Mouse (Mus musculus) forebrain, embryonic 14.5 days (tissue): Measurements from ENCODE around the gene Podnl1. TPM values are rescaled to one million over a fixed set of nuclear protein-coding genes. Genes with fewer than 3 reads are reported as not detected.

Source experiments
- ATAC-seq: fragments of 200-750 bp; cut with Nextera tagmentation; 2 replicates; pipeline ENCODE4 v1.8.0; 2017; ENCODE audit warnings: mild to moderate bottlenecking, moderate library complexity
- DNase-seq: peaks from one replicate; pipeline ENCODE4 v3.0.0-alpha.2; 2015; ENCODE audit warnings: low spot score
- H3K27ac ChIP-seq: fragments of 300-500 bp; sonication (generic); 2 replicates; pipeline ENCODE4 v1.5.1; 2014; ENCODE audit warnings: low read depth, mild to moderate bottlenecking, control low read depth, low read length, moderate library complexity
- H3K27me3 ChIP-seq: fragments of 300-500 bp; sonication (generic); replicated peaks from 2 replicates; pipeline ENCODE4 v1.6.1; 2014; ENCODE audit warnings: low read length, control low read depth, mixed read lengths; ENCODE audit not compliant: control insufficient read depth, insufficient read depth
- H3K36me3 ChIP-seq: fragments of 300-500 bp; sonication (generic); 2 replicates; pipeline ENCODE4 v1.6.1; 2014; ENCODE audit warnings: low read length, control low read depth; ENCODE audit not compliant: control insufficient read depth, insufficient read depth
- H3K4me1 ChIP-seq: fragments of 300-500 bp; sonication (generic); 2 replicates; pipeline ENCODE4 v1.6.1; 2014; ENCODE audit warnings: antibody characterized with exemption, low read length, control low read depth; ENCODE audit not compliant: control insufficient read depth, insufficient read depth
- H3K4me2 ChIP-seq: fragments of 300-500 bp; sonication (generic); 2 replicates; pipeline ENCODE4 v1.6.1; 2014; ENCODE audit warnings: mild to moderate bottlenecking, control low read depth, low read length
- H3K4me3 ChIP-seq: fragments of 300-500 bp; sonication (generic); 2 replicates; pipeline ENCODE4 v1.5.1; 2014; ENCODE audit warnings: low read depth, low read length, control low read depth
- H3K9ac ChIP-seq: fragments of 300-500 bp; sonication (generic); 2 replicates; pipeline ENCODE4 v1.6.1; 2014; ENCODE audit warnings: mild to moderate bottlenecking, low read length, control low read depth, moderate library complexity
- H3K9me3 ChIP-seq: fragments of 300-500 bp; sonication (generic); replicated peaks from 2 replicates; pipeline ENCODE4 v1.6.1; 2016; ENCODE audit warnings: low read length, control low read depth, mixed read lengths; ENCODE audit not compliant: control insufficient read depth
- WGBS: fragments of 180-500 bp; shearing (Covaris S2); extraction: QIAGEN DNeasy Blood & Tissue Kit; methylation state at CpG from one replicate; pipeline ENCODE4 v1.1.7; 2014; 5-methylcytosine and 5-hydroxymethylcytosine counted together
- microRNA counts: library from miRNA; unstranded; fragments of <30 nt; microRNA quantifications from one replicate; lab custom pipeline; 2016
- microRNA-seq: library from miRNA; unstranded; fragments of <30 nt; microRNA quantifications from one replicate; pipeline ENCODE4, GENCODE M21; 2016
- polyA plus RNA-seq: library from polyadenylated mRNA; unstranded; fragments of >200 nt; fragmentation: Nextera tagmentation; extraction: Ambion mirVana; gene quantifications from 2 replicates; pipeline ENCODE4 v1.2.1, GENCODE M21; 2014

The Podnl1 gene
- polyA plus RNA-seq, 1 experiment from 2014 or later, result 0.23 TPM

GRCm38 (mm10) chr8:84173861-84174260 is 48.1 kb downstream of the Podnl1 start:
- Histone ChIP-seq H3K27ac (no peak overlapping the region), H3K4me1 (no peaks in the 10 kb centered on the region), H3K36me3 (peaks cover 59% of the 10 kb centered on the region), H3K27me3 (no peaks in the 10 kb centered on the region), H3K9ac (no peak overlapping the region), H3K4me3 (no peak overlapping the region), H3K9me3 (no peaks in the 10 kb centered on the region), H3K4me2 (no peak overlapping the region)
- 81% methylated on average over 6 of the region's 6 CpGs for WGBS
- DNase-seq, result no peak
- no peak for ATAC-seq

DNA sequence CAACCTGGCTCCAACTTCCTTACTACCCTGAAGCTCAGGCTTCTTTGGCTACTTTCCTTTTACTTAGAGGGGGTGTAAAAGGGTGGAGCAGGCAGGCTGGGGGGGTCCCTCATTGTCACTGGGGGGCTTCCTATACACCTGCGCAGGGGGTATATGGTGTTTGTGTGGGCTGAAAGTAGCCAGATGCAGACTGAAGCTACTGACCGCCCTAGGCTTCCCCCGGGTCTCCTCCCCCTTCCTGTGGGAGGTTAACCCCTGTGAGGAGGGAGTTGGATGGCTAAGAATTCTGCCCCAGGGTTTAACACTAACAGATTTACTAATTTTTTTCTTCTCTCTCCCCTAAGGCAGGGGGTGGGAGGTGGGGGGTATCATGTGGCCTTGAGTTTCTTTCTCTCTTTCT is 50.8 kb downstream of the Podnl1 start:
- H3K27ac ChIP-seq, result no peak overlapping the region
- 50% methylated on average over 3 of the region's 3 CpGs for WGBS
- H3K36me3 ChIP-seq, result peaks cover 53% of the 10 kb centered on the region
- no peak for ATAC-seq
- no peak for DNase-seq
- H3K27me3 ChIP-seq, result no peaks in the 10 kb centered on the region
- no peak overlapping the region for H3K4me2 ChIP-seq
- H3K4me3 ChIP-seq, result no peak overlapping the region
- no peak overlapping the region for H3K9ac ChIP-seq
- no peaks in the 10 kb centered on the region for H3K9me3 ChIP-seq
- peaks cover 24% of the 10 kb centered on the region for H3K4me1 ChIP-seq

DNA sequence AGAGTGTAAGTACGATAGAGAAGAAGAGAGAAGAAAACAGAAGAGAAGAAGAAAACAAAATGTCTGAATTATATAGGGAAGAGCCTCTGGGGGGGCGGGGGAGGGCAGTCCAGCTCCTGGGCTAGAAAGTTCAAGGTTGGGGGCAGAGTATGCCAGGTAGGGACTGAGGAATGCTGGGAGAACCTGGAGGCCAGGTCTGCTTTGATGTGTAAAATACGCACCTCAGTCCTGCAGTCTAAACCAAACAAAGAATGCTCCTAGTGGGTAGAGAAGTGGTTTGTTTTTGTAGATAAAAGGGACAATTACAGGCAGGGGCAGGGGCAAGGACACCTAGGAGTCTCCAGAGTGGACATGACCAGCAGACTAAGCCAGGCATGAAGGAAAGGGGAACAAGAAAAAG is 51.6 kb downstream of the Podnl1 start:
- ATAC-seq (no peak), DNase-seq (no peak)
- Histone ChIP-seq H3K4me1 (peaks cover 26% of the 10 kb centered on the region), H3K9me3 (no peaks in the 10 kb centered on the region), H3K27me3 (no peaks in the 10 kb centered on the region), H3K4me2 (no peak overlapping the region), H3K36me3 (peaks cover 45% of the 10 kb centered on the region), H3K4me3 (no peak overlapping the region), H3K27ac (no peak overlapping the region), H3K9ac (no peak overlapping the region)
- 89% methylated on average over 3 of the region's 3 CpGs for WGBS

DNA sequence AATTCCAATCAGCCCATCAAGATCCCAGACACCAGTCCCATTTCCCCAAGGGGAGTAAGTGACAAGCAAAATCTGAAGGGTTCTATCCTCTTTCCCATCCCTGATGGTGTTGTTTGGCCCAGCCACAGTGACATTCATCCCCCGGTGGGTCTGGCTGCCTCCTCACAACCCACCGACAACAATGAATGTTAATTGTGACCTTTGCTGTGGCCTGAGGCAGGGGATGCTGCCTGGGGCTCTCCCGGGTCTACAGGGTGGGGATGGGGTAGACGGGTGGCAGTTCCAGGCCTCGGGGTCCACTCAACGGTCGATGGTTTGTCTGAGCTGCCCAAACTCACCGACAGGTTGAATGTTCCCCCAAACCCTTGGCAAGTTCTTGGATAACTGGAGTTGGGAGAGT is 52.8 kb downstream of the Podnl1 start:
- 88% methylated on average over 8 of the region's 8 CpGs for WGBS

DNA sequence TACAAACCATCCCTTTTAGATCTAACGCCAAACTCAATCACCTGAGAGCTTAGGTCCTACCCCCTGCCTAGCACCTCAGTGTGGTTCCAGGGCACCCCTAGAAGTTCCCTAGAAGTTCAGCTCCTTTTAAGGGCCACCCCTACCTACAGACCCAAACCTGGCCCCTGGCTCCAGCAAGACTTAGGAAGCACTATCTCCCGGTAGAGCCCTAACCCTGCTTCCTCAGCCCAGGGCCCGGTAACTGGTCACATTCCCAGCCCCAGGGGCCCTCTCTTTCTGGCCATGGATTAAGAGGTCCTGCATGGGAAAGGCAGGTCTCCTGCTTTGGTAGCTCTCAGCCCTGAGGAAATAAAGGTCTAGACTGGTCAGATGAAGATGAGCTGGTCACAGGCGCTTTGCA is 54.2 kb downstream of the Podnl1 start:
- Histone ChIP-seq H3K9me3 (no peaks in the 10 kb centered on the region), H3K27ac (peak overlapping the region; percentile 89), H3K9ac (peak overlapping the region; percentile 79), H3K36me3 (peaks cover 26% of the 10 kb centered on the region), H3K27me3 (no peaks in the 10 kb centered on the region), H3K4me2 (peak overlapping the region; percentile 75), H3K4me3 (peak overlapping the region; percentile 33), H3K4me1 (peaks cover 34% of the 10 kb centered on the region)
- WGBS, result 5% methylated on average over 4 of the region's 4 CpGs
- DNase-seq (no peak), ATAC-seq (peak; percentile 7; the same call in 1 of the 2 replicates)

More for the DNA sequence above, 52.8 kb downstream of the Podnl1 start:
- Histone ChIP-seq H3K9ac (peak overlapping the region; percentile 79; the same call in 1 of the 2 replicates), H3K9me3 (no peaks in the 10 kb centered on the region), H3K27ac (no peak overlapping the region), H3K4me1 (peaks cover 32% of the 10 kb centered on the region), H3K27me3 (no peaks in the 10 kb centered on the region), H3K4me2 (no peak overlapping the region), H3K4me3 (no peak overlapping the region), H3K36me3 (peaks cover 33% of the 10 kb centered on the region)
- DNase-seq (no peak), ATAC-seq (no peak)

GRCm38 (mm10) chr8:84180530-84181190 is 54.9 kb downstream of the Podnl1 start:
- Histone ChIP-seq H3K27me3 (no peaks in the 10 kb centered on the region), H3K36me3 (peaks cover 19% of the 10 kb centered on the region), H3K4me3 (peak overlapping the region; percentile 33), H3K9me3 (no peaks in the 10 kb centered on the region), H3K9ac (peak overlapping the region; percentile 79), H3K4me2 (peak overlapping the region; percentile 75), H3K27ac (peak overlapping the region; percentile 89), H3K4me1 (peaks cover 34% of the 10 kb centered on the region)
- DNase-seq, result peak; percentile 84
- WGBS, result under 1% methylated on average over 16 of the region's 16 CpGs
- ATAC-seq, result peak; percentile 79

MicroRNAs within 50 kb of the gene (microRNA counts, 519-probe panel; counts per million panel counts)
- 4,104 counts per million, percentile 47 among the panel's probes with 10 or more counts for microRNA mmu-miR-181c (lab: Ali Mortazavi, UCI)
- microRNA mmu-miR-709 (lab: Ali Mortazavi, UCI), result 3,679 counts per million, percentile 38 among the panel's probes with 10 or more counts

Small RNAs within 50 kb of the gene (microRNA-seq; reads per million reads assigned to microRNA genes)
- gene Gm25110 (not detected), gene Mir181c (16,601 reads per million, percentile 98 among the genes with 10 or more reads in this experiment), gene Mir181d (6,239 reads per million, percentile 94 among the genes with 10 or more reads in this experiment), gene Mir709 (not detected)

Other genes starting within 250 kb of the Podnl1 start
- 44.4 and 50.9 TPM in 2 replicates for gene Adgrl1, start 225.9 kb upstream of the Podnl1 start, polyA plus RNA-seq
- 0.61 and 0.93 TPM in 2 replicates for gene Gm10644, start 170.8 kb upstream of the Podnl1 start, polyA plus RNA-seq
- gene Asf1b, start 170.5 kb upstream of the Podnl1 start, polyA plus RNA-seq, result 23.8 and 31.6 TPM in 2 replicates
- 117 and 132 TPM in 2 replicates for gene Prkaca, start 153.0 kb upstream of the Podnl1 start, polyA plus RNA-seq
- gene Samd1, start 128.3 kb upstream of the Podnl1 start, polyA plus RNA-seq, result 12.9 and 14.4 TPM in 2 replicates
- 0.77 and 1.3 TPM in 2 replicates for gene 1700067K01Rik, start 124.5 kb upstream of the Podnl1 start, polyA plus RNA-seq
- gene 2210011C24Rik, start 113.8 kb upstream of the Podnl1 start, polyA plus RNA-seq, result not detected in 2 replicates
- 0.33 and 0.53 TPM in 2 replicates for gene Palm3, start 104.5 kb upstream of the Podnl1 start, polyA plus RNA-seq
- 0.19 and 0.70 TPM in 2 replicates for gene Il27ra, start 83.4 kb upstream of the Podnl1 start, polyA plus RNA-seq
- not detected in 2 replicates for gene Rln3, start 81.0 kb upstream of the Podnl1 start, polyA plus RNA-seq
- 1.3 and 1.5 TPM in 2 replicates for gene Gm10643, start 60.9 kb upstream of the Podnl1 start, polyA plus RNA-seq
- 6.8 and 8.7 TPM in 2 replicates for gene Rfx1, start 59.2 kb upstream of the Podnl1 start, polyA plus RNA-seq
- 15.8 and 17.8 TPM in 2 replicates for gene Dcaf15, start 21.2 kb upstream of the Podnl1 start, polyA plus RNA-seq
- gene Cc2d1a, start 21.9 kb downstream of the Podnl1 start, polyA plus RNA-seq, result 14.7 and 21.7 TPM in 2 replicates
- gene 4930432K21Rik, start 22.0 kb downstream of the Podnl1 start, polyA plus RNA-seq, result 1.7 and 2.3 TPM in 2 replicates
- gene Nanos3, start 59.2 kb downstream of the Podnl1 start, polyA plus RNA-seq, result 4.5 and 8.3 TPM in 2 replicates
- 22.6 and 26.9 TPM in 2 replicates for gene Zswim4, start 111.1 kb downstream of the Podnl1 start, polyA plus RNA-seq
- 266 and 329 TPM in 2 replicates for gene D8Ertd738e, start 123.7 kb downstream of the Podnl1 start, polyA plus RNA-seq
- gene Mri1, start 131.3 kb downstream of the Podnl1 start, polyA plus RNA-seq, result 43.6 and 48.8 TPM in 2 replicates
- gene Ccdc130, start 144.4 kb downstream of the Podnl1 start, polyA plus RNA-seq, result 27.6 and 28.9 TPM in 2 replicates